Mouse (Mus musculus) midbrain, embryonic 10.5 days (tissue): ENCODE data around the gene Fam126b. TPM values are rescaled to one million over a fixed set of nuclear protein-coding genes. Genes with fewer than 3 reads are reported as not detected.

ENCODE experiments used
- polyA plus RNA-seq: library from polyadenylated mRNA; unstranded; fragments of >200 nt; fragmentation: Nextera tagmentation; extraction: Ambion mirVana; gene quantifications from 2 replicates; pipeline ENCODE4 v1.2.1, GENCODE M21; 2016

The Fam126b gene
- polyA plus RNA-seq, 1 experiment from 2014 or later = 5.2 TPM

Other genes starting within 250 kb of the Fam126b start
- 454 and 464 TPM in 2 replicates for gene Bzw1, start 193.4 kb downstream of the Fam126b start, polyA plus RNA-seq
- 123 and 145 TPM in 2 replicates for gene Clk1, start 162.3 kb downstream of the Fam126b start, polyA plus RNA-seq
- 70.8 and 76.7 TPM in 2 replicates for gene Nif3l1, start 141.2 kb downstream of the Fam126b start, polyA plus RNA-seq
- gene Ppil3, start 140.8 kb downstream of the Fam126b start, polyA plus RNA-seq = 57.4 and 62.5 TPM in 2 replicates
- 41.9 and 50.9 TPM in 2 replicates for gene Orc2, start 81.2 kb downstream of the Fam126b start, polyA plus RNA-seq
- gene Ndufb3, start 61 bp upstream of the Fam126b start, polyA plus RNA-seq = 144 and 148 TPM in 2 replicates
- not detected in 2 replicates for gene Als2cr12, start 109.7 kb upstream of the Fam126b start, polyA plus RNA-seq
- gene Cflar, start 125.2 kb upstream of the Fam126b start, polyA plus RNA-seq = 24.5 and 28.7 TPM in 2 replicates
- 10.0 TPM in 2 replicates for gene Casp8, start 209.1 kb upstream of the Fam126b start, polyA plus RNA-seq